Mouse (Mus musculus): Measurements from ENCODE around the gene Klhl5.
A peak's percentile ranks its signal among the peaks of the same experiment; 100 is the strongest.

The Klhl5 gene

DNA sequence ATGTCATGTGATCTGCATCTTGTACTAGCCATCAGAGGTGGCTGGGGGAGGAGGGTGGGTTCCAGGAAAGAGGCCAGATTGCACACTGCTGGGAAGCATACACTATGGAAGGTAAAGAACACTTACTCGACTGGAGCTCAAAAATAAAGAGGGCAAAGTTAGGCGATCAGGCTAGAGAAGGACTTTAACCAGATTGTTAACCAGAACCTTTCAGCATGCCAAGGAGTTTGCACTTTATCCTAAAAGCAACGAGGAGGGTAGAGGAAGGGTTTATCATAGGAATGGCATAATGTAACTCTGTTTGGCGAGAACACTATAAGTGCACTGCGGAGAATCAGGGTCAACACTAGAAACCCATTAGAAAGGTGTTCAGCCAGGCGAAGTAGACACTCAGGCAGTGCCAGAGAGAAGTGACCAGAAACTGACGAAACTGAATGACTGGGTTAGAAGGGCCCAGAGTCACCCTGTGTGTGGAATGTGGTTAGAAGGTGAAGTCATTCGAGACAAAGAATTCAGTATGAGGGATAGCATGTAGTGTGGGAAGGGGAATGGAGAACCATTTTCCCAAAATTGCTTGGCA lies 43.1 kb downstream of the Klhl5 start:
- DNase-seq = peak; percentile 39

- no peak for DNase-seq
These were observed 43.9 kb downstream of the Klhl5 start for GRCm38 (mm10) chr5:65151276-65151675.

DNA sequence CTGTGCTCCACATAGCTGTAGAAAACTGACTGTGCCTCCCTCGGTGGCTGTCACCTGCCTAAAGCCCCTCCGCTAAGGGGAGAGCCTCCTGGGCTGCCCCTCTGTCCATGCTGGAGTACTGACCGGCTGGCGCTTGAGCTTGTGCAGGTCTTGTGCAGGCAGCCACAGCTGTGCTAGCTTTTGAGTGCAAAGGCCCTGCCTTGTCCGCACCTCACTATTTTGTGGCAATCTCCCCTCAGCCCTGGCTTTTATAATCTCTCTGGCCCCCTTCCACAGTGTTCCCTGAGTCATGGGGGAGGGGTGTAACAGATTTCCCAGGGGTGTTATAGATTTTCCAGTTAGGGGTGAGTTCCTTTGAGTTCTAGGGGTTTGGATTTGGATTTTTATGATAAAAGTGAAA lies 44.4 kb downstream of the Klhl5 start:
- DNase-seq = no peak

GRCm38 (mm10) chr5:65154287-65154686 lies 46.9 kb downstream of the Klhl5 start:
- DNase-seq = no peak

- no peak for DNase-seq
These were observed 49.5 kb downstream of the Klhl5 start for GRCm38 (mm10) chr5:65156853-65157252.

DNA sequence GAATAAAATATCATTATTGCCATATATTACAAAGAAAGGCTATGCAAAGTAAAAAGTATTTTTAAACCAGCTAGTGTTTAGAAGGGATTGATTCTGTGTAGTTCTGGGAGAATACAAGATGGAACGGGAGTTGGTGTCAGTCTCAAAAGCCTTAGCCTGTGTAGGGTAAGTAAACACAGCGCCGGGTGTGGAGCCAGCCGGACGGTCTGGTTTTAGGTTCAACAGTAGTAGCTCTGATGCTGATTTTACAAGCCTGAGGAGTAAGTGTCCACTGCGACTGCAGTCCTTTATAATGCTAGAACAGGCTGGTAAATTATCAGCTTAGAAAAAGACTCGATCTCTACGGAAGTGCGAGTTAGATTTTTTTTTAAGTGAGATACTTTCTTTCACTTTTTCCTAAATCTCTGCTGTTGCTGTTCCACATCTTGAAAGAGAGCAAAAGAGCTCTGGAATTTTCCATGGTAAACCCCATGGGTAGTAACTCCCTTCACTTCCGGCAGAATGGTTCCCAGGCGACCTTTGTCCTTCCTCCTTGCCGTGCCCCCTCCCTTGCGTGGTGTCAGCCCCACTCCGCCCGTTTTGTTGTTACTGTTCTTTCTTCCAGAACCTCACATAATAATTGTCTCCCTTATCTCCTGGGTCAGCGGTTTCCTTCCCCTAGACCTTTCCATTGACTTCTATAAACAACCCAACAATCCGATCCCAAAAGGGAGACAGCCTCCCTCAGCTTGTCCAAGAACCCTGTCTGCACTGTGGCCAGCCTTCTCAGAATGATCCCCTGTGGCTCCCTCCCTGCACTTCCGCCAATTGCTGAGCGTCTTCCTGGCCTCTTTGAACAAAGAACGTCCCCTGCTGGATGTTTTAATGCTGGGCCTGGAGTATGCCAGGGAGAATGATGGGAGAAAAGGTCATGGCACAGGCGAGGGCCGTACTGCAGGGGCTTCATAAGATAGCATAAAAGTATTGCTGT lies 50.4 kb downstream of the Klhl5 start:
- DNase-seq = peak; percentile 83

- DNase-seq = no peak
These were observed 51.5 kb downstream of the Klhl5 start for GRCm38 (mm10) chr5:65158696-65159305.

GRCm38 (mm10) chr5:65163001-65163400 lies 55.7 kb downstream of the Klhl5 start:
- DNase-seq = no peak

DNA sequence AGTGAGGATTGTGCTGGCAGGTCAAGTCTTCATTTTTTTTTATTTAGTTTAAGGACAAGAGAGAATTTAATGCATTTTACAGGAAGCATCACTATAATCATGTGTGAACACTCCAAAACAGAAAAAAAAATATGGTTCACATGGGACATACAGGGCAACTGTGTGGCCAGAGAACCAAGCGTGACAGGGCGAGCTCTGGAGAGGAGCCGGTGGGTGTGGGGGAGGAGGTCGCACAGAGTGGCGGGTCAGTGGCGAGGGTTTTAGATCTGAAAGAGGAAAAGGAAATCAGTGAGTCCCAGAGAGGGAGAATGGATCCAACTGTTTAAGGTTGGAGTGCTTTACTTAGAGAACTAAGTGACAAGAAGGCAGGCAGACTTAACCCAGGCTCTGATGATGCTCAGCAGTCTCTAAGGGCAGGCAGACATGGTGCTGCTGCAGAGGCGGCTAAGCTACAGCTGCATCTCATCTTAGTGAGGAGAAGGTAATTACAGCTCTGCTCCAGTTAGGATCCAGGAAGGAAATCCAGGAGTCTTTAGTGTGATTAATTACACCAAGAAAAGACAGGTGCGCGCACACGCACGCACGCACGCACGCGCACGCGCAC lies 56.3 kb downstream of the Klhl5 start:
- no peak for DNase-seq

GRCm38 (mm10) chr5:65170206-65170605 lies 62.9 kb downstream of the Klhl5 start:
- no peak for DNase-seq

DNA sequence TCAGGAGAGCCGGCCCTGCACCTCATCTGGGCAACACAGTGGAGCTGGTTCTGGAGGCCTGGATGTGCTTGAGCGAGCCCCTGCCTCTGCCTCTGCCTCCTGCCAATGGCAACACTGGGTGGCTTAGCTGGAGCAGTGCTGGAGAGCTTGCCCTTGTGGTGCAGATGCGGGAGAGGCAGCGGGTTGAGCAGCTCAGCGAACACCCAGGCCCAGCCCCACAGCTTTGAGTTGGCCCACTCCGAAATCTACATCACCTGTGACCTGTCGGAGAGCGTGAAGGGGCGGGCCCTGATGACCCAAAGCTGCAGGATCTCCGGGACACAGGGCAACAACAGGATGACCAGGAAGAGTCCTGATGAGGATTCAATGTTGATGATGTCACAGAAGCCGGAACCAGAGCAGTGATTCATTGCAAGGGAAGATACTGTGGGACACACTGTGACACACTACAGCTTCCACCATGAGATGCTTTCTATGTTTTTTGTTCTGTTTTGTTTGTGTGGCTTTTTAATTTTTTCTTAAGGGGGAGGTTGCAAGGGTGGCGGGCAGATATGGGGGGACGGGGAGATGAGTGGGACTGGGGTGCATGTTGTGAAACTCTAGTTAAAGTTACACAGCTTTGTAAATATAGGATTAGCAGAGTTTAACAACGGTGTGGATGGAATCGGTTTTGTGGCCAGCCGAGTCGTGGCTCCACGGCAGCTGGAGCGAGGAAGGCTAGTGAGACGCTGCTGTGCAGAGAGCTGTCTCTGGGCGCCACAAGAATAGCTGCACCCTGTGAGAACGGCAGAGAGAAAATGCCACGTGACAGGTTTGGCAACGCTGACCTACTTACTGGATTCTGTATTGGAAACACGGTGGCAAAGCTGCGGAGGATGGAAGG lies 67.9 kb downstream of the Klhl5 start:
- no peak for DNase-seq

GRCm38 (mm10) chr5:65175918-65176484 lies 68.7 kb downstream of the Klhl5 start:
- no peak for DNase-seq

- DNase-seq = peak; percentile 62
These were observed 69.7 kb downstream of the Klhl5 start for GRCm38 (mm10) chr5:65177026-65177514.

- DNase-seq = no peak
These were observed 71.1 kb downstream of the Klhl5 start for GRCm38 (mm10) chr5:65178477-65178876.

GRCm38 (mm10) chr5:65181160-65181793 lies 73.9 kb downstream of the Klhl5 start:
- DNase-seq = no peak

DNA sequence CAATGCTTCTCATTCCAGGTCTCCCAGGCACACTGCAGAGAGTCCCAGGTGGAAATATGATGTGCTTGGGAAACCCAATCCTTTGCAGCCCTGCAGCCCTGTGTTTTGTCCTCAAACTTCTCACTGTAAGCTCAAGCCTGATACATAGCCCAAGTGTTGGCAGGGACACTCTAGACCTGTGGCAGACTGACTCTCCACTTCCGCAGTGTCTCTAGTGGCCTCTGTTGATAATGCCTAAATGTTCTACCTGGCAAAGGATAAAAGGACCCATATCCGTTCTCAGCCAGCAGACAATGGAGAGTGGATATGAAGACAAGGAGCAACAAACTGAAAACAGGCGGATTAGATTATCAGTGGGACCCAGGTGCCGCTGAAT lies 74.4 kb downstream of the Klhl5 start:
- no peak for DNase-seq

GRCm38 (mm10) chr5:65182268-65182667 lies 74.9 kb downstream of the Klhl5 start:
- no peak for DNase-seq

- DNase-seq = no peak
These were observed 84.3 kb downstream of the Klhl5 start for GRCm38 (mm10) chr5:65191601-65192000.

GRCm38 (mm10) chr5:65194441-65194840 lies 87.1 kb downstream of the Klhl5 start:
- no peak for DNase-seq

- DNase-seq = peak; percentile 100
These were observed 92.2 kb downstream of the Klhl5 start, which contains the start of gene Wdr19 for GRCm38 (mm10) chr5:65199346-65200128. Gene Wdr19 (plus strand): TSS chr5:65199696.

Measured in kidney, adult 11 months (tissue).